Mouse (Mus musculus) liver, adult 2 months (tissue): Measurements from ENCODE around the gene Impad1.

Source experiments
- CTCF ChIP-seq: fragments of 200-500 bp; IDR thresholded peaks from 2 replicates; pipeline ENCODE4 v1.5.1; 2011; ENCODE audit warnings: low read depth, low read length, control low read depth
- POLR2A ChIP-seq: fragments of 200-500 bp; IDR thresholded peaks from 2 replicates; pipeline ENCODE4 v1.6.1; 2011; ENCODE audit warnings: low read length, control low read depth; ENCODE audit not compliant: insufficient read depth; ENCODE audit errors: extremely low read depth

DNA sequence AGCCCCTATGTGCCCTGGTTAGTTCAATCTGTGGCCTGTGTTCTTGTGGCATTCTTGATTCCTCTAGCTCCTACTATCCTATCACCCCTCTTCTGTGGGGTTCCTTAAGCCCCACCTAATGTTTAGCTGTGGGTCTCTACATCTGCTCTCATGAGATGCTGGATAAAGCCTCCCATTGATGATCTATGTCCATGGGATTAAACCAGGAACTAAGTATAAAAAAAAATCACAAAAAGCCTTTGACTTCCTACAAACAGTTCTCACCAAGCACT, 9.5 kb downstream of the Impad1 start:
- TF ChIP-seq POLR2A: no peak
- TF ChIP-seq CTCF: no peak
